Mouse (Mus musculus): ENCODE measurements around the gene Trim63.
A peak's percentile ranks its signal among the peaks of the same experiment; 100 is the strongest.
"Not testable (repeated sequence)": the region's sequence is repeated elsewhere in the genome, so short reads cannot be mapped to it uniquely, and the experiment has no call there.

Gene Trim63

DNA sequence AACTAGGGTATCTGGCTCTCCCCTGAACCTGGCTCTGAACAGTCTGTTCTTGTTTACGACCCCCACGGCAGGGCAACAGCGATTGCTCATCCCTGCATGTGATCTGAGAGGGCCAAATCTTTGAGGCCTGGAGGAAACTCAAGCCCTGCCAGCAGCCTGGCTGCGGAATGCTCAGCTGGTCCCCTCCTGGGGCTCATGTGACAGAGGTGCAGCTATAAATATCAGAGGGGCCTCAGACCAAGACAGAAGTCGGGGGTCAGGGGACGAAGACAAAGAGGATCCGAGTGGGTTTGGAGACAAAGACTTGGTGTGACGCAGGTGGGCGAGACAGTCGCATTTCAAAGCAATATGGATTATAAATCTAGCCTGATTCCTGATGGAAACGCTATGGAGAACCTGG, at the start of gene Trim63:
Trim63 (plus strand) TSS at position 245 of the 400 bp plus-strand sequence.
- DNase-seq (ENCODE audit: low spot score) = no peak

- no peak for DNase-seq (ENCODE audit: low spot score)
These were observed 48.9 kb upstream of the Trim63 start for GRCm38 (mm10) chr4:134265860-134266585.

DNA sequence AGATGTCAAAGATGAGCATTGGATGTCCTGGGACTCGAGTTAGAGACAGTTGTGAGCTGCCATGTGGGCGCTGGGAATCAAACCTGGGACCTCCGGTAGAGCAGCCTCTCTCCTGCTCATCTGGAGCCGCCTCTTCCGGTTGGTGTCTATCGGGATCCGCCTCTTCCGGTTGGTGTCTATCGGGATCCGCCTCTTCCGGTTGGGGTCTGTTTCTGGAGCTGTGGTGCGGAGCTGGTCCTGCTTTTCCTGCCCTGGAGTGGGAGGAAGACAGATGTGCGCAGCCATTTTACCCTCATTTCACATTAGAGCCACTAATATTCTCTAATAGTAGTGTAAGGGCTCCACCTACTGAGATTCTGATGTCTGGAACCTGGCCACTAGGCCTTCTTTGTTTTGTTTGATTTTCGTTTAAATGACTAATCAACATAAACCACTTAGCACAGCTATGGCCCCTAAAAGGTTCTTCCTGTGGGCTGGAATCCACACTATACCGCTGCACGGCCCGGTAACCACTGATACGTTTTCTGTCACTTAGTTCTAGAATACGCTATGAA, 46.7 kb upstream of the Trim63 start:
- no peak for DNase-seq (ENCODE audit: low spot score)

DNA sequence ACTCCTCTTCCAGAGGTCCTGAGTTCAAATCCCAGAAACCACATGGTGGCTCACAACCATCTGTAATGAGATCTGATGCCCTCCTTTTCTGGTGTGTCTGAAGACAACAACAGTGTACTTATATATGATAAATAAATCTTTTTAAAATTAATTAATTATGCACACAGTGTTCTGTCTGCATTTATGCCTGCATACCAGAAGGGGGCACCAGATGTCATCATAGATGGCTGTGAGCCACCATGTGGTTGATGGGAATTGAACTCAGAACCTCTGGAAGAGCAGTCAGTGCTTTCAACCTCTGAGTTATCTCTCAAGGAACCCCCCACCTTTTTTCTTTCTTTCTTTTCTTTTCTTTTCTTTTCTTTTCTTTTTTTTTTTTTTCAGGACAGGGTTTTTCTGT, 45.3 kb upstream of the Trim63 start:
- not testable (repeated sequence) for DNase-seq (ENCODE audit: low spot score)

DNA sequence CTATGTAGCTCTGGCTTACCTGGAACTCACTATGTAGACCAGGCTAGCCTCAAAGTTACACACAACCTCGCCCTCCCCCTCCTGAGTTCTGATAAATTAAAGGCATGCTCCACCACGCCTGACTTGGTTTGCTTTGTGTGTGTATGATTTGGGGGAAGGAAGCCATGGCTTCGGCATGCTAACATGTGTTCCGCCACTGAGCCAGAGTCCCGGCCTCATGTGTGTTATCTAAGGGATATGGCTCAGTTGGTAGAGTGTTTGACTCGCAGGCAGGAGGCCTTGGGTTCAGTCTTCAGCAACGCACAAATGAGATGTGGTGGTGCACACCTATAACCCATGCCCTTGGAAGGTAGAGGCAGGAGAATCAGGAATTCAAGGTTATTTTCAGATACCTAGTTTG, 42.9 kb upstream of the Trim63 start:
- no peak for DNase-seq (ENCODE audit: low spot score)

GRCm38 (mm10) chr4:134272731-134273416, 42.0 kb upstream of the Trim63 start:
- DNase-seq (ENCODE audit: low spot score) = peak; percentile 15

DNA sequence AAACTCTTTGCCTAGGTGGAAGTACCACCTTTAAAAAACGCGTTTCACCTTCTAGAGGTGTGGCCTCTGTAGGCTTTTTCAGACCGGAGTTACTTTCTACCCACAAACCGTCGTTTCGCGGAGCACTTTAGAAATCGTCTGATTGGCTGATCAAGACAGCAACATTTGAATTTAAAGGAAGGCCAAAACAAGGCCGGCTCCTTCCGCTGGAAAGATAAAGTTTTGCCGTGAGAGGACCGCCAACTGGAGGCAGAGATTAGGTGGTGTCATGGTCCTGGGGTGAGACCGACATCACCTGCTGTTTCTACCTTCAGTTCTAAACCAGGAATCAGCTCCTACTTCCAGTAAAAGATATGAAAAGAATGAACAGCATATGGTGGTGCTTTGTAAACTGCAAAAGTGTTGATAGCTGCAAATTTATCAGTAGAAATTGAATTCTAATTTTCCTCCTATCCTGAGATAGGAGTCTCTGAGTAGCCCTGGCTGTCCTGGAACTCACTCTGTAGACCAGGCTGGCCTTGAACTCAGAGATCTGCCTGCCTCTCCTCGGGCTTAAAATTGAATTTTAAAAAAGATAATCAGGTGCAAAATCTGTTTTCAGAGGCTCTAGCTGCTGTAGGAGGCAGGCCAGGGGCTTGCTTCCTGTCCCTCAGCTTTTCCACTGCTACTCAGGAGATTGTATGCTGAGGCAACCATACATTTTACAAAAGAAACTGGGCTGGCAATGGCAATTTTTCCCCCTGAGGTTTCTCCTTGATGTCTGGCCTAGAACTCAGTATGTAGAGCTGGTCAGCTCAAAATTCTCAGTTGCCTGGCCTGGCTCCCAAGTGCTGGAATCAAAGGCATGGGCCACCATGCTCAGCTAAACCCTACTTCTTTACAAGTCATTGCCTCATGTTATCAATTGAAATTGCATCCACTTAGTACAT, 41.2 kb upstream of the Trim63 start:
- DNase-seq (ENCODE audit: low spot score) = peak; percentile 69

DNA sequence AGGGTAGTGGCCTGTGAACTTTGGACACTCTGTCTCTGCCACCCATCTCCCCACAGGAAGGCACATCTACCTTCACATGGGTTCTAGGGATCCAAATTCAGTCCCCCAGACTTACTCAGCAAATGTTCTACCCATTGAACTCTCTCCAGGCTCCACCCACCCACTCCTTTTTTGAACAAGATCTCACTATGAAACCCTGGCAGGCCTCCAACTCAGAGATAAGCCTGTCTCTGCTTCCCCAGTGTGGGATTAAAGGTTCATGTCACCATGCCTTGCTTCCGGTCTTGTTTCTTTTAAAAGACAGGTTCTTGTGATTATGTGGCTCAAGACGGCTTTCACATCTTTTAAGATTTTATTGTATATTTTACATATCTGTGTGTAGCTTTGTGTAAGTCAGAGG, 30.0 kb upstream of the Trim63 start:
- no peak for DNase-seq (ENCODE audit: low spot score)

- DNase-seq (ENCODE audit: low spot score) = peak; percentile 46
These were observed 28.4 kb upstream of the Trim63 start for GRCm38 (mm10) chr4:134286226-134287167.

DNA sequence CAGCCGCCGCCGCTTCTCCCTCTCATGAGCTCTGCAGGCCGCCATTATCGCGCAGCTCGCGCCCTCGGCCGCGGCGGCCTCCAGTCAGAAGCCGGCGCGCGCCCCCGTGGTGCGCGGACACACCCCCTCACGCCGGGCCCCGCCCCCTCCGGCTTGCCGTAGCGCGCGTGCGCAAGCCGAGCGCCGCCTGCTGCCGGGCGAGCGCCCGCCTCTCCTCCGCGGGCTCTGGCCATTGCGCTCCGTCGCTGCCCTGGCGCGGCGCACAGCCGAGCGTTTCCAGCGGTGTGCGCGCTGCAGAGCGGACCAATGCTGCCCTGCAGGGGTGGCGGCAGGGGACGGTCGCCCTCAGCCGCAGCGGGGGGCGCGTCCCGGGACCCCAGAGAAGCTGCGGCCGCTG, 27.8 kb upstream of the Trim63 start:
- peak; percentile 89 for DNase-seq (ENCODE audit: low spot score)

GRCm38 (mm10) chr4:134287575-134288025, 27.3 kb upstream of the Trim63 start, which contains the start of gene Pdik1l:
Gene Pdik1l, minus strand, starts transcription at chr4:134287895.
- DNase-seq (ENCODE audit: low spot score) = peak; percentile 92

DNA sequence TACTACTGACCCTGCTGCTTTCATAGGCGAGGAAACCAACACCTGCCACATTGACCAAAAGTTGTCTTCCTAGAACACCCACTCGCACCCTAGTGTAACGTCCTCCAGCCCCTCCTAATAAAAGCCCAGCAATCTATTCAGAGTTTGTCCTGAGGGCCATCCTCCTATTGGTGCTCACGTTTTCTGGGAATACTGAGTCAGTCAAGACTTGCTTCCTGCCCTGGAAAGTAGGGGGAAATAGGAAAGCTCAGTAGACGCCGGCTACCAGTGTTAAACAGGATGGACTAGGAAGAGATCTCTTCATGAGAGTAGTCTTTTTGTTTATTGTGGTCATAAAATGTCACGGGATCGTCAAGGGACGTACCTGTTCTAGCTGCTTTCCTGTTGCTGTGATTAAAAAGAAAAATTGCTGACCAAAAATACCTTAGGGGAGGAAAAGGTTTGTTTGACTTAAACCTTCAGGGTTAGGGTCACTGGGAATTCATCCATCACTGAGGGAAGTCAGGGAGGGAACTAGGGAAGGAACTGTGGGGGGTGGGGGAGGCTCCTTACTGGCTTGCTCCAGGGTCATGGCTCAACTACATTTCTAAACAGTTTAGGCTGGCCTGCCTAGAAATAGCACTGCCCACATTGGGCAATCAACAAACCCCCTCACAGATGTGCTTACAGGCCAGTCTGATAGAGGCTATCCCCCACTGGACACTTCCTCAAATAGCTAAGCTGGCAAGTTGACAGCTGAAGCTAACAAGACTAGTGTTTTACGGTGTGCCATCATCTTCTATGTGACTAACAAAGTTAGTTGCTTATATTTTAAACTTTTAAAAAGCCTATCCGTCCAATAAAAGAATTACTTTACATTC, 26.3 kb upstream of the Trim63 start:
- DNase-seq (ENCODE audit: low spot score) = peak; percentile 40

DNA sequence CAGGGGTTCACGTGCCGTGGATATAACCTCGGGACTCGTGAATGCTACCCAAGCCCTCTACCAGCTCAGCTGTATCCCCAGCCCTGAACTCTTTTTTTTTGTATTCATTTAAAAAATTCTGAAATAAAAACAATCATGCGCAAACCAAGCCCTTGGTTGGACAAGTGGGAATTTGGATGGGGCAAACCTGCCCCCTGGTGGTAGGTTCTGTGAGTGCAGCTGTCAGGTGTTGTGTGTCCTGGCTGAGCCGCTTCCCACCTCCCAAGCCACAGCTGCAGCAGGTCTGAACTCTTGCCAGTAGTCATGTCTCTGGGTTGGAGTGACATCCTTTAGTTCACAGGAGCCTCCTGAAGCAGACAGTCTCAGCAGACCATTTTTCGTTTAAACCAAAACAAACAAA, 22.9 kb upstream of the Trim63 start:
- peak; percentile 83 for DNase-seq (ENCODE audit: low spot score)

- DNase-seq (ENCODE audit: low spot score) = no peak
These were observed 21.7 kb upstream of the Trim63 start for GRCm38 (mm10) chr4:134293061-134293691.

GRCm38 (mm10) chr4:134293692-134294163, 21.2 kb upstream of the Trim63 start:
- DNase-seq (ENCODE audit: low spot score) = no peak

- DNase-seq (ENCODE audit: low spot score) = not testable (repeated sequence)
These were observed 18.8 kb upstream of the Trim63 start for GRCm38 (mm10) chr4:134296096-134296495.

- no peak for DNase-seq (ENCODE audit: low spot score)
These were observed 18.4 kb upstream of the Trim63 start for GRCm38 (mm10) chr4:134296523-134296922.

DNA sequence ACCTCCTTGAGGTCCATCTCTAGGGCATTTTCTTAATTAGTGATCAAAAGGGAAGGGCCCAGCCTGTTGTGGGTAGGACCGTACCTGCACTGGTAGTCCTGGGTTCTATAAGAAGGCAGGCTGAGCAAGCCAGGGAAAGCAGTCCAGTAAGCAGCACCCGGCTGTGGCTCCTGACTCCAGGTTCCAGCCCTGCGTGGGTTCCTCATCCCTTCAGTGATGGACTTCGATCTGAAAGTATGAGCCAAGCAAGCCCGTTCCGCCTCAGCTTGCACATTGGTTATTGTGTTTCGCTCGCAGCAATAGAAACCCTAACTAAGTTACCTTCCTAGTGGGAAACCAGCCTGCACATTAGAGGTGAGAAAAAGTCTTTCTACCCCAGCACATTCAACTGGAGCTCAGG, 17.6 kb upstream of the Trim63 start:
- DNase-seq (ENCODE audit: low spot score) = no peak
